Mouse (Mus musculus) cerebellum, postnatal 14 days (tissue): ENCODE data around the gene Zfp488.

Experiments used
- DNase-seq, 2 experiments: peaks; one replicate each; pipeline ENCODE4 v3.0.0; 2021; ENCODE audit warnings: mixed read lengths in 2 of 2

Gene Zfp488

GRCm38 (mm10) chr14:33942222-33942621 lies 36.3 kb downstream of the Zfp488 start:
- DNase-seq = no peak

- DNase-seq = no peak
These were observed 37.8 kb downstream of the Zfp488 start, which contains the start of gene Gdf2 for GRCm38 (mm10) chr14:33940739-33941138. Gene Gdf2, plus strand, starts transcription at chr14:33941039.

- peak; percentile 92 to 95 for DNase-seq
These were observed 39.4 kb downstream of the Zfp488 start for GRCm38 (mm10) chr14:33939117-33939516.

- peak; percentile 83 to 88 for DNase-seq
These were observed 44.7 kb downstream of the Zfp488 start for GRCm38 (mm10) chr14:33933778-33934317.

GRCm38 (mm10) chr14:33932935-33933703 lies 45.4 kb downstream of the Zfp488 start:
- DNase-seq = peak; percentile 81 to 91

- DNase-seq = no peak
These were observed 46.7 kb downstream of the Zfp488 start for GRCm38 (mm10) chr14:33931853-33932252.

GRCm38 (mm10) chr14:33923168-33924070 lies 55.1 kb downstream of the Zfp488 start, which contains the start of gene Gdf10:
Gene Gdf10, plus strand, starts transcription at chr14:33923587.
- peak; percentile 40 for DNase-seq

DNA sequence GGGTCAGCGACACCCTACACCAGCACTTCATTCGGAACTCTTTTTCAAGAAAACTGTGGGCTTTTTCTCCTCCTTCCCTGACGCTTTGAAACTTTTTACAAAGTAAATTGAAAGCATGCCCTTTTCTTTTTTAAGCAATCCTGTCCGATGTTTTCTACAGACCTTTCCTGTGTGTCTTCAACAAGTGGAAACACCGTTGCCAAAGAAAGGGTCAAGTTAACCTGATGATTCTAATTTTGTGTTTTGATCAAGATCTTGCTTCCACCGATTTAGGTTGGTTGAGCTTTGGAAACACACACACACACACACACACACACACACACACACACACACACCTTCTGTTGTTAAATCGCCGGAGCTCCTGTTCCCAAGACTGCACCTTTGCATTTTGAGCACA lies 55.8 kb downstream of the Zfp488 start:
- no peak for DNase-seq

DNA sequence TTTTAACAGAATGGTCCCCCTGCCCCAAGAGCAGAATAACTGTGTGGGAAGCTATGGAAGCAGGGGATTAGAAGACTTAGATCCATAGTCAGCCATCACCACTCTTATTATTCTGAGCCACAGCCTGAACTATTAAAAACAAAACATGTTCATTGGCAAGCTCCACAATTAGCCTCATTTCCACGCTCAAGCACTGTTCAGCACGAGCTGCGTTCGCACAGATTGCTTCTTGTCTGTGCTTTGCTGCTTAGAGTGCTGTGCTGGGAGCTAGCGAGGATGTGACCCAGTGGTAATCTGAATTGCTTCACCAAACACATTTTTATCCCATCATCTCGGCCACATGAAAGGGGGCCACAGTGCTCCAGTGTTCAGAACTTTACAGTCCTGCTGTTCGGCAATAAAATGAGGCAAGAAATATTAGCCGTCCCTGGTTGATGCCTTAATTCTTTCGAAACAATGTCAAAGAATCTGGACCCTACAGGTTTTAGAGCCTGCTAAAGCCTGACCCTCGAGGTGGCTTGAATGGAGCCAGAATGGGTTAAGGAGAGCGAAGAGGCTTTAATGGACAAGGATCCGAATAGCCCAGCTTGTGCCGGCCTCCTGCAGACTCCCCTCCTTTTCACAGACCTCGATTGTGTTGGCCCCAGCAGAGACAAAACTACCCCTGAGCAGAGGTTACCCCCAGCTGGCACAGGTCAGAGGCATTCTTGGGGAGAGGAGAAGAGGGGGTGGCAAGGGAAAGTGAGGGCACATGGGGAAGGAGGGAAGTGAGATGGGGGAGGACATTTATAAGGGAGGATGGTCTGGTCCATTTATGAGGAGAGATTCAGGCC lies 57.6 kb downstream of the Zfp488 start:
- no peak for DNase-seq
